Mouse (Mus musculus) spleen, postnatal 36 days (tissue): ENCODE measurements around the gene Tab1.

Experiments used
- DNase-seq, 2 experiments: peaks; one replicate each; pipeline ENCODE4 v3.0.0; 2022; ENCODE audit warnings: low spot score in 2 of 2, mixed read lengths in 1 of 2

Gene Tab1

GRCm38 (mm10) chr15:80162401-80162964 lies 29.6 kb downstream of the Tab1 start:
- DNase-seq, result no peak

GRCm38 (mm10) chr15:80163274-80163673 lies 30.3 kb downstream of the Tab1 start:
- no peak for DNase-seq

- no peak for DNase-seq
Observed at GRCm38 (mm10) chr15:80163716-80164115, 30.8 kb downstream of the Tab1 start.

GRCm38 (mm10) chr15:80165396-80165795 lies 32.5 kb downstream of the Tab1 start:
- DNase-seq, result no peak

- DNase-seq, result no peak
Observed at GRCm38 (mm10) chr15:80169484-80169883, 36.6 kb downstream of the Tab1 start.

GRCm38 (mm10) chr15:80170357-80170756 lies 37.4 kb downstream of the Tab1 start:
- no peak for DNase-seq

GRCm38 (mm10) chr15:80171286-80171685 lies 38.4 kb downstream of the Tab1 start:
- DNase-seq, result no peak

GRCm38 (mm10) chr15:80171791-80172190 lies 38.9 kb downstream of the Tab1 start:
- no peak for DNase-seq

- no peak for DNase-seq
Observed at GRCm38 (mm10) chr15:80173001-80173771, 40.3 kb downstream of the Tab1 start, which contains the start of gene Mgat3. Mgat3 (plus strand) TSS chr15:80173721.

- DNase-seq, result no peak
Observed at GRCm38 (mm10) chr15:80173781-80174597, 41.1 kb downstream of the Tab1 start.

GRCm38 (mm10) chr15:80174598-80174875 lies 41.6 kb downstream of the Tab1 start:
- no peak for DNase-seq

- no peak for DNase-seq
Observed at GRCm38 (mm10) chr15:80175316-80175715, 42.4 kb downstream of the Tab1 start.

- DNase-seq, result no peak
Observed at GRCm38 (mm10) chr15:80175756-80176155, 42.8 kb downstream of the Tab1 start.

GRCm38 (mm10) chr15:80181561-80181960 lies 48.6 kb downstream of the Tab1 start:
- no peak for DNase-seq

GRCm38 (mm10) chr15:80182072-80182700 lies 49.3 kb downstream of the Tab1 start:
- DNase-seq, result no peak

- no peak for DNase-seq
Observed at GRCm38 (mm10) chr15:80188927-80189326, 56.0 kb downstream of the Tab1 start.

GRCm38 (mm10) chr15:80190075-80190474 lies 57.1 kb downstream of the Tab1 start:
- no peak for DNase-seq

- no peak for DNase-seq
Observed at GRCm38 (mm10) chr15:80191585-80192245, 58.8 kb downstream of the Tab1 start.

GRCm38 (mm10) chr15:80192246-80192585 lies 59.3 kb downstream of the Tab1 start:
- peak in 1 of 2 experiments; percentile 22 for DNase-seq

GRCm38 (mm10) chr15:80192847-80193246 lies 59.9 kb downstream of the Tab1 start:
- no peak for DNase-seq

- no peak for DNase-seq
Observed at GRCm38 (mm10) chr15:80199556-80199955, 66.6 kb downstream of the Tab1 start.
